Mouse (Mus musculus): ENCODE measurements around the gene Dusp1. TPM values are rescaled to one million over a fixed set of nuclear protein-coding genes. Genes with fewer than 3 reads are reported as not detected.

Gene Dusp1
- polyA plus RNA-seq, 1 experiment: 71.1 TPM

- Histone ChIP-seq H3K4me3 (ENCODE audit: insufficient read depth, low read length) (no peak overlapping the region), H3K4me1 (ENCODE audit: control insufficient read depth, insufficient read depth, low read length) (peaks cover 6% of the 10 kb centered on the region; the same call in 1 of the 2 replicates), H3K27ac (ENCODE audit: insufficient read depth, low read length) (no peak overlapping the region)
- TF ChIP-seq POLR2A (IDR thresholded peaks at IDR 0.05; ENCODE audit: extremely low read depth, insufficient read depth, low read length) (no peak), CTCF (IDR thresholded peaks at IDR 0.05; ENCODE audit: extremely low read depth, insufficient read depth, low read length) (no peak)
Observed at GRCm38 (mm10) chr17:26551104-26551503, 10.8 kb downstream of the Dusp1 start.

GRCm38 (mm10) chr17:26549148-26549809 is 12.6 kb downstream of the Dusp1 start:
- TF ChIP-seq CTCF (IDR thresholded peaks at IDR 0.05; ENCODE audit: extremely low read depth, insufficient read depth, low read length) (no peak), POLR2A (IDR thresholded peaks at IDR 0.05; ENCODE audit: extremely low read depth, insufficient read depth, low read length) (no peak)
- peaks cover 6% of the 10 kb centered on the region; the same call in 1 of the 2 replicates for H3K4me1 ChIP-seq (ENCODE audit: control insufficient read depth, insufficient read depth, low read length)
- H3K4me3 ChIP-seq (ENCODE audit: insufficient read depth, low read length): no peak overlapping the region
- H3K27ac ChIP-seq (ENCODE audit: insufficient read depth, low read length): no peak overlapping the region

GRCm38 (mm10) chr17:26548566-26548965 is 13.4 kb downstream of the Dusp1 start:
- peaks cover 6% of the 10 kb centered on the region; the same call in 1 of the 2 replicates for H3K4me1 ChIP-seq (ENCODE audit: control insufficient read depth, insufficient read depth, low read length)
- H3K27ac ChIP-seq (ENCODE audit: insufficient read depth, low read length): no peak overlapping the region
- H3K4me3 ChIP-seq (ENCODE audit: insufficient read depth, low read length): no peak overlapping the region
- no peak for TF ChIP-seq POLR2A (IDR thresholded peaks at IDR 0.05; ENCODE audit: extremely low read depth, insufficient read depth, low read length)
- no peak for TF ChIP-seq CTCF (IDR thresholded peaks at IDR 0.05; ENCODE audit: extremely low read depth, insufficient read depth, low read length)

- H3K27ac ChIP-seq (ENCODE audit: insufficient read depth, low read length): no peak overlapping the region
- no peak overlapping the region for H3K4me3 ChIP-seq (ENCODE audit: insufficient read depth, low read length)
- TF ChIP-seq CTCF (IDR thresholded peaks at IDR 0.05; ENCODE audit: extremely low read depth, insufficient read depth, low read length): no peak
- peaks cover 6% of the 10 kb centered on the region; the same call in 1 of the 2 replicates for H3K4me1 ChIP-seq (ENCODE audit: control insufficient read depth, insufficient read depth, low read length)
Observed at GRCm38 (mm10) chr17:26547771-26548170, 14.2 kb downstream of the Dusp1 start.

GRCm38 (mm10) chr17:26544319-26544963 is 17.5 kb downstream of the Dusp1 start:
- Histone ChIP-seq H3K4me3 (ENCODE audit: insufficient read depth, low read length) (no peak overlapping the region), H3K27ac (ENCODE audit: insufficient read depth, low read length) (no peak overlapping the region), H3K4me1 (ENCODE audit: control insufficient read depth, insufficient read depth, low read length) (peaks cover 6% of the 10 kb centered on the region; the same call in 1 of the 2 replicates)
- no peak for TF ChIP-seq POLR2A (IDR thresholded peaks at IDR 0.05; ENCODE audit: extremely low read depth, insufficient read depth, low read length)
- no peak for TF ChIP-seq CTCF (IDR thresholded peaks at IDR 0.05; ENCODE audit: extremely low read depth, insufficient read depth, low read length)

GRCm38 (mm10) chr17:26540083-26540482 is 21.8 kb downstream of the Dusp1 start:
- Histone ChIP-seq H3K4me3 (ENCODE audit: insufficient read depth, low read length) (no peak overlapping the region), H3K27ac (ENCODE audit: insufficient read depth, low read length) (no peak overlapping the region), H3K4me1 (ENCODE audit: control insufficient read depth, insufficient read depth, low read length) (no peaks in the 10 kb centered on the region)
- TF ChIP-seq POLR2A (IDR thresholded peaks at IDR 0.05; ENCODE audit: extremely low read depth, insufficient read depth, low read length) (no peak), CTCF (IDR thresholded peaks at IDR 0.05; ENCODE audit: extremely low read depth, insufficient read depth, low read length) (no peak)

- H3K4me3 ChIP-seq (ENCODE audit: insufficient read depth, low read length): no peak overlapping the region
- TF ChIP-seq CTCF (IDR thresholded peaks at IDR 0.05; ENCODE audit: extremely low read depth, insufficient read depth, low read length) (no peak), POLR2A (IDR thresholded peaks at IDR 0.05; ENCODE audit: extremely low read depth, insufficient read depth, low read length) (no peak)
Observed at GRCm38 (mm10) chr17:26537722-26538471, 24.0 kb downstream of the Dusp1 start.

GRCm38 (mm10) chr17:26535251-26536136 is 26.4 kb downstream of the Dusp1 start:
- Histone ChIP-seq H3K4me3 (ENCODE audit: insufficient read depth, low read length) (no peak overlapping the region), H3K4me1 (ENCODE audit: control insufficient read depth, insufficient read depth, low read length) (no peaks in the 10 kb centered on the region; the same call in 1 of the 2 replicates), H3K27ac (ENCODE audit: insufficient read depth, low read length) (no peak overlapping the region)
- TF ChIP-seq POLR2A (IDR thresholded peaks at IDR 0.05; ENCODE audit: extremely low read depth, insufficient read depth, low read length): no peak
- TF ChIP-seq CTCF (IDR thresholded peaks at IDR 0.05; ENCODE audit: extremely low read depth, insufficient read depth, low read length): no peak

More at GRCm38 (mm10) chr17:26537722-26538471, 24.0 kb downstream of the Dusp1 start:
- H3K27ac ChIP-seq (ENCODE audit: insufficient read depth, low read length): no peak overlapping the region
- no peaks in the 10 kb centered on the region; the same call in 1 of the 2 replicates for H3K4me1 ChIP-seq (ENCODE audit: control insufficient read depth, insufficient read depth, low read length)

GRCm38 (mm10) chr17:26534695-26535094 is 27.2 kb downstream of the Dusp1 start:
- Histone ChIP-seq H3K4me3 (ENCODE audit: insufficient read depth, low read length) (no peak overlapping the region), H3K4me1 (ENCODE audit: control insufficient read depth, insufficient read depth, low read length) (no peaks in the 10 kb centered on the region; the same call in 1 of the 2 replicates), H3K27ac (ENCODE audit: insufficient read depth, low read length) (no peak overlapping the region)
- TF ChIP-seq CTCF (IDR thresholded peaks at IDR 0.05; ENCODE audit: extremely low read depth, insufficient read depth, low read length) (no peak), POLR2A (IDR thresholded peaks at IDR 0.05; ENCODE audit: extremely low read depth, insufficient read depth, low read length) (no peak)
